Mouse (Mus musculus) midbrain, embryonic 11.5 days (tissue): ENCODE data around the gene Gk5. TPM values are rescaled to one million over a fixed set of nuclear protein-coding genes. Genes with fewer than 3 reads are reported as not detected.

Source experiments
- ATAC-seq: fragments of 200-750 bp; cut with Nextera tagmentation; 2 replicates; pipeline ENCODE4 v1.8.0; 2017; ENCODE audit warnings: moderate TSS enrichment, moderate library complexity; ENCODE audit not compliant: low FRiP score
- DNase-seq: peaks from one replicate; pipeline ENCODE4 v3.0.0; 2015; ENCODE audit warnings: low spot score; ENCODE audit errors: missing footprints
- H3K27ac ChIP-seq: fragments of 300-500 bp; sonication (generic); 2 replicates; pipeline ENCODE4 v1.5.1; 2014; ENCODE audit warnings: low read depth, low read length
- H3K27me3 ChIP-seq: fragments of 300-500 bp; sonication (generic); 2 replicates; pipeline ENCODE4 v1.6.1; 2014; ENCODE audit warnings: mild to moderate bottlenecking, low read length, moderate library complexity, mixed read lengths; ENCODE audit not compliant: control insufficient read depth, insufficient read depth
- H3K36me3 ChIP-seq: fragments of 300-500 bp; sonication (generic); 2 replicates; pipeline ENCODE4 v1.6.1; 2014; ENCODE audit warnings: mild to moderate bottlenecking, low read length, moderate library complexity, mixed read lengths; ENCODE audit not compliant: control insufficient read depth, insufficient read depth
- H3K4me1 ChIP-seq: fragments of 300-500 bp; sonication (generic); 2 replicates; pipeline ENCODE4 v1.6.1; 2014; ENCODE audit warnings: low read length; ENCODE audit not compliant: control insufficient read depth, insufficient read depth
- H3K4me2 ChIP-seq: fragments of 300-500 bp; sonication (generic); 2 replicates; pipeline ENCODE4 v1.6.1; 2014; ENCODE audit warnings: mild to moderate bottlenecking, moderate library complexity
- H3K4me3 ChIP-seq: fragments of 300-500 bp; sonication (generic); 2 replicates; pipeline ENCODE4 v1.5.1; 2014; ENCODE audit warnings: low read depth, low read length
- H3K9ac ChIP-seq: fragments of 300-500 bp; sonication (generic); 2 replicates; pipeline ENCODE4 v1.6.1; 2014; ENCODE audit warnings: low read length
- H3K9me3 ChIP-seq: fragments of 300-500 bp; sonication (generic); 2 replicates; pipeline ENCODE4 v1.6.1; 2016; ENCODE audit warnings: low read length; ENCODE audit not compliant: control insufficient read depth
- WGBS: fragments of 180-500 bp; shearing (Covaris S2); extraction: QIAGEN DNeasy Blood & Tissue Kit; methylation state at CpG from one replicate; pipeline ENCODE4 v1.1.7; 2014; 5-methylcytosine and 5-hydroxymethylcytosine counted together
- polyA plus RNA-seq: library from polyadenylated mRNA; unstranded; fragments of >200 nt; fragmentation: Nextera tagmentation; extraction: Ambion mirVana; gene quantifications from 2 replicates; pipeline ENCODE4 v1.2.1, GENCODE M21; 2014

Gk5 gene
- polyA plus RNA-seq, 1 experiment from 2014 or later: 2.8 TPM

DNA sequence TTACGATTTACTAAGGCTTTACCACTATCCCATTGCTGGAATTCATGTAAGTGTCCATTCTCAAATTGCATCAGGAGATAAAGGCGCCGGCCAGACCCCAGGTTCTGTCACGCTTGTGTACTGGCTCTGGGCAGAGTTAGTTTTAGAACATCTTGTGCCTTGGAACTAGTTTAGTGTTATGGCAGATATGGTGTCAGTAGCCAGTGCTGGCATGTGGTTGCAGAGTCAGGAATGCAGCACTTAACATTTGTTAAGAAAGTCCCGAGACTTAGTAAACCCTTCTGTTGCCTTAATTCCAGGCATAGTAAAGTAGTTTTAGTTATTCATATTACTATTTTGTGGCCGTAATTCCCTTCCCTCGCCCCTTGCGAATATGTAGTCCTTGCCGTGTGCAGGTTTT, 78.6 kb downstream of the Gk5 start:
- no peak for ATAC-seq
- WGBS: 80% methylated on average over 9 of the region's 9 CpGs
- Histone ChIP-seq H3K9ac (no peak overlapping the region), H3K27ac (no peak overlapping the region), H3K36me3 (no peaks in the 10 kb centered on the region), H3K27me3 (no peaks in the 10 kb centered on the region), H3K9me3 (no peaks in the 10 kb centered on the region), H3K4me2 (peak overlapping the region; percentile 98), H3K4me3 (peak overlapping the region; percentile 84; the same call in 1 of the 2 replicates), H3K4me1 (peaks cover 11% of the 10 kb centered on the region; the same call in 1 of the 2 replicates)
- no peak for DNase-seq

DNA sequence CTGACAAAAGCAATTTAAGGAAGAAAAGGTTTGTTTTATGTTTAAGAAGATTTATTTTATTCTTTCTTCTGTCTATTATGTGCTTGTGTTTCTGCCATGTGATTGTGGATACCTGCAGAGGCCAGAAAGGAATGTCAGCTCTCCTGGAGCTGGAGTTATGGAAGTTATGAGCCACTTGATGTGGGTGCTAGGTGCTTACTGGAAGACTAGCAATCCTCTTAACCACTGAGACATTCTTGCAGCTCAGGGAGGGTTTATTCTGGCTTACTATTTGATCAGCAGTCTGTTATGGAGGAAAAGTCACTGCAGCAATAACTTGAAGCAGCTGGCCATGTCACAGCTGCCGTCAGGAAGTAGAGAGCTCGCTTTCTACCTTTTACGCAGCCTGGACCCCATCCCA, 84.5 kb downstream of the Gk5 start:
- WGBS: 96% methylated on average over 3 of the region's 3 CpGs
- no peak overlapping the region for H3K4me2 ChIP-seq
- H3K4me3 ChIP-seq: no peak overlapping the region
- no peak for ATAC-seq
- H3K9ac ChIP-seq: no peak overlapping the region
- no peaks in the 10 kb centered on the region for H3K9me3 ChIP-seq
- no peak overlapping the region for H3K27ac ChIP-seq
- no peak for DNase-seq
- no peaks in the 10 kb centered on the region for H3K36me3 ChIP-seq
- no peaks in the 10 kb centered on the region for H3K27me3 ChIP-seq
- H3K4me1 ChIP-seq: no peaks in the 10 kb centered on the region

DNA sequence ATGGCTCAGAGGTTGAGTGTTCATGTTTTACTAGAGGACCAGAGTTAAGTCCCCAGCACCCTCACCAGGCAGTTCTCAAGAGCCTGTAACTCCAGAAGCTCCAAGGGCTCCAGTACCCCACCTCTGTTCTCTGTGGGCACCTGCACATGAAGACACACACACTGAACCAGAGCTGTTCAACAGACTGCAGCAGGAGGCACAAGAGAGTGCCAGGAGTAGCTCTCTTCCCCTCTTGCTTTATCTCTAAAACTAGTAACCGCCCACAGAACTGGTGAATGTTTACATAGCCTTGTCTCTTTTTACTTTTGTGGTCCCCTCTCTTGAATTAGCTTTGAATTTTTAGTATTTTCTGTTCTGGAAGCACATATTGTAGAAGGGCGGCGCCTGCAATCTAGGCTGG, 88.3 kb downstream of the Gk5 start:
- H3K27ac ChIP-seq: no peak overlapping the region
- ATAC-seq (no peak), DNase-seq (no peak)
- WGBS: 96% methylated on average over 3 of the region's 3 CpGs
- H3K4me1 ChIP-seq: no peaks in the 10 kb centered on the region
- no peak overlapping the region for H3K4me3 ChIP-seq
- no peaks in the 10 kb centered on the region for H3K36me3 ChIP-seq
- no peak overlapping the region for H3K4me2 ChIP-seq
- no peaks in the 10 kb centered on the region for H3K27me3 ChIP-seq
- no peaks in the 10 kb centered on the region for H3K9me3 ChIP-seq
- no peak overlapping the region for H3K9ac ChIP-seq

DNA sequence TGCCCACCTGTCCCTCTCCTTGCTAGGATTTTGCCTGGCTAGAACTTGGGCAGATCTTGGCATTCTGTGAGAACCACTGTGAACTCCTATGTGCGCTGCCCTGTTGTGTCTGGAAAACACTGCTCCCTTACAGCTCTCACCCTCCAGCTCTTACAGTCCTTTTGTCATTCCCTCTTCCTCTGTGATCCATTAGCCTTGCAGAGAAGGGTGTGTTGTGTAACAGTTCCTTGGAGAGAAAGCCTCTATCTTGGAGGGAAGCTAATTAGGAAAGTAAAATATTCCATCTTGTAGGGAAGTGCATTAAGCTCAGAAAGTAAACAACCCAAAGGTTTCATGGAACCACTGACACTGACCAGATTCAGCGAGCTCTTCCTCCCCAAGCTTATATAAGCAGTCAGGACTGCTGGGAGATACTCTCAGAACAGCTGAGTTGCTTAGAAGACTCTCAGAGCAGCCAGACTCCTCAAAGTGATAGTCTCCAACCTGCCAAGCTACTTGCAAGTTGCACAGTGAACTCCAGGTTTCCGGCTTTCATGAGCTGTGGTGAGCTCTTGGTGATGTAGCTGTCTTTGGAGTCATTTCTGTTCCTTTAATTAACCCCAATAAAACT, 94.0 kb downstream of the Gk5 start:
- 84% methylated on average over 3 of the region's 3 CpGs for WGBS
- H3K4me1 ChIP-seq: no peaks in the 10 kb centered on the region
- H3K36me3 ChIP-seq: no peaks in the 10 kb centered on the region
- DNase-seq (no peak), ATAC-seq (no peak)
- no peak overlapping the region for H3K4me3 ChIP-seq
- H3K27ac ChIP-seq: no peak overlapping the region
- H3K9me3 ChIP-seq: no peaks in the 10 kb centered on the region
- H3K4me2 ChIP-seq: no peak overlapping the region
- H3K9ac ChIP-seq: no peak overlapping the region
- H3K27me3 ChIP-seq: no peaks in the 10 kb centered on the region

DNA sequence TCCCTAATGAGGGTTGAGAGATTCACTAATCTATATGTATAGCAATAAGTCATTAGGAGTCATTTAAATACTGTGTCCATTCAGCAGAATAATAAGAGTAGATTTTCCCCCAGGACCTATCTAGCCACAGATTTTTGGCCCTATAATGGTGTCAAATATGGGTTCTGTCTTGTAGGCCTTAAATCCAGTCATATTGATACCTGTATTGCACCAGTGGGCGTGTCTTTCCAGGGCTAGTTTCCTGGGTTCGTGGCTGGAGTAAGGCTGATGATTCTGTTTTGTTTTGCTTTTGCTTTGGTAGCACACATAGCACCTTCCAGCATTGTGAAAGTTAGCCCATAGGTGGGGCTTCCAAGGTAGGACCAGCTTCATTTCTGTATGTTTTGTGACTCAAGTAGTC, 95.0 kb downstream of the Gk5 start:
- no peak for ATAC-seq
- H3K27me3 ChIP-seq: no peaks in the 10 kb centered on the region
- H3K4me3 ChIP-seq: no peak overlapping the region
- 88% methylated on average over 2 of the region's 2 CpGs for WGBS
- H3K9ac ChIP-seq: no peak overlapping the region
- no peaks in the 10 kb centered on the region for H3K4me1 ChIP-seq
- no peak for DNase-seq
- H3K36me3 ChIP-seq: no peaks in the 10 kb centered on the region
- H3K4me2 ChIP-seq: no peak overlapping the region
- no peaks in the 10 kb centered on the region for H3K9me3 ChIP-seq
- H3K27ac ChIP-seq: no peak overlapping the region

DNA sequence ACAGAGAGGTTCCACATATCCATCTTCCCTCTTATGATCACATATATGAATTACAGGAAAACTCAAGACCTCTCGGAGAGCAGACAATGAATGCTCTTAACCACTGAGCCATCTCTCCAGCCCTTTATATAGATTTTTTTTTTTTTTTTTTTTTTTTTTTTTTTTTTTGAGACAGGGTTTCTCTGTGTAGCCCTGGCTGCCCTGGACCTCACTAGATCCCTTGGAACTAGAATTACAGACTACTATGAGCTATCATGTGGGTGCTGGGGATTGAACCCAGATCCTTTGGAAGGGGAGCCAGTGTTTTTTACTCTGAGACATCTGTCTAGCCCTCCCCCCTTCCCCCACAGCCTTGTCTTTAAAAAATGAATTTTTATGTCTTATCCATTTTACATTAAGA, 98.1 kb downstream of the Gk5 start:
- ATAC-seq (no peak), DNase-seq (no peak)
- Histone ChIP-seq H3K27ac (no peak overlapping the region), H3K4me1 (no peaks in the 10 kb centered on the region), H3K9ac (no peak overlapping the region), H3K27me3 (no peaks in the 10 kb centered on the region), H3K4me2 (no peak overlapping the region), H3K9me3 (no peaks in the 10 kb centered on the region), H3K4me3 (no peak overlapping the region), H3K36me3 (no peaks in the 10 kb centered on the region)
- WGBS: 96% methylated on average over 1 of the region's 1 CpGs

DNA sequence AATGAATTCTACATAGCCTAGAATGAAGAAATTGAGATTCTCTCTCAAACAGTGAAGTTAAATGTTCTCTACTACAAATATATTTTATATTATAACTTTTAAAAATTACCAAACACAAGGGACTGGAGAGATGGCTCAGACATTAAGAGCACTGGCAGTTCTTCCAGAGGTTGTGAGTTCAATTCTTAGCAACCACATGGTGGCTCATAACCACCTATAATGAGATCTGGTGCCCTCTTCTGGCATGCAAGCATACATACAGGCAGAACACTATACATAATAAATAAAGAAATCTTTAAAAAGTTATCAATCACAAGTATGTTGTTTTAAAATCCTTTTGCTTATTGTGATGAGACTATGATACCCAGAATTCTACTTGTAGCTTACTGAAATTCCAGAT, 98.6 kb downstream of the Gk5 start:
- no peaks in the 10 kb centered on the region for H3K4me1 ChIP-seq
- H3K27me3 ChIP-seq: no peaks in the 10 kb centered on the region
- H3K27ac ChIP-seq: no peak overlapping the region
- H3K4me2 ChIP-seq: no peak overlapping the region
- no peak overlapping the region for H3K9ac ChIP-seq
- DNase-seq: no peak
- H3K36me3 ChIP-seq: no peaks in the 10 kb centered on the region
- no peak overlapping the region for H3K4me3 ChIP-seq
- no peak for ATAC-seq
- no peaks in the 10 kb centered on the region for H3K9me3 ChIP-seq

DNA sequence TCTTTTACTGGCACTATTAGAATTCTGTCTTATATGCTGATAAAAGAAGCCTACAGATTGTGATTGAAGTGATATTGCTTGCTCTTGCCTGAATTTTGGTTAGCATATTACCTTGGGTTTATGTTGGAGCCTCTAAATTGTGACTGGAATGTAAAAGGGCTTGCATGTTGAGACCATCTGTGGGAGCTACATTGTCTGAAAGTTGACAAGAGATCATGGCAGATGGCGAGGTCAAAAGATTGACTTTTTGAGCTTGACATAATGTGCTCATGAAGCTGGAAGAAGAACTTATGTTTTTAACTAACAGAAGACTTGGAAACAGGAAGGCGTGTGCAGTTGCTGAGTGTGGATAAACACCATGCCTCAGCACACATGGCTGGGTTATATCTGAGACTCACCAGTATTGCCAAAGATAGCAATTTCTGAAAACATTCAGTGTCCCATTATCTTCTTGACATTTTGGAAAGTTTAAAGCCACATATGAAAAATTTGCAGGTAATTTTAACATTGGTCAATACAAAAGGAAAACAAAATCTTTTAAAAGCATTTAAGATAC, 100.0 kb downstream of the Gk5 start:
- Histone ChIP-seq H3K36me3 (no peaks in the 10 kb centered on the region), H3K9ac (no peak overlapping the region), H3K4me1 (no peaks in the 10 kb centered on the region), H3K27me3 (no peaks in the 10 kb centered on the region), H3K27ac (no peak overlapping the region), H3K4me2 (no peak overlapping the region), H3K9me3 (no peaks in the 10 kb centered on the region), H3K4me3 (no peak overlapping the region)
- ATAC-seq (peak; percentile 57), DNase-seq (no peak)
- 50% methylated on average over 2 of the region's 2 CpGs for WGBS

DNA sequence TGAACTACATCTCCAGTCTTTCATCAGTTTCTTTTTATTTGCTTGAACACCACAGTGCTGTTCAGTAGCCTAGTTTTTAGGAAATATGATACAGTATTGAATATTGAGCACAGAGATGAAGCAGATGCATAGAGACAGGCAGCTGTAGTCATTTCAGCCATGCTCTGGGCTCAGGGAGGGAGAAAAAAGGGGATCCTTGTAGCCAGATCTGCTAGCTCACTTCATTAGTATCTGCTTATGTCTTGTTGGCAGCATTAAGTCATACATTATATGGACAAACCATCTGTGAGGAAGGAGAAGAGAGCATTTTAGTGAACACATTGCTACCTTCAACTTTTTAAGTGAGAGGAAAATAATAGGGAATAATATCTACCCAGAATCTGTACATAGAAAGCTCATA, 101.3 kb downstream of the Gk5 start:
- H3K4me1 ChIP-seq: no peaks in the 10 kb centered on the region
- ATAC-seq (no peak), DNase-seq (no peak)
- no peak overlapping the region for H3K4me2 ChIP-seq
- H3K9ac ChIP-seq: no peak overlapping the region
- no peaks in the 10 kb centered on the region for H3K9me3 ChIP-seq
- no peaks in the 10 kb centered on the region for H3K27me3 ChIP-seq
- H3K4me3 ChIP-seq: no peak overlapping the region
- H3K36me3 ChIP-seq: no peaks in the 10 kb centered on the region
- H3K27ac ChIP-seq: no peak overlapping the region
